Mouse (Mus musculus): ENCODE measurements around the gene Kcna3. TPM values are rescaled to one million over a fixed set of nuclear protein-coding genes. Genes with fewer than 3 reads are reported as not detected.

Gene Kcna3
- total RNA-seq (2022) = 10 to 100 TPM; 26.9 to 31.1 (median 27.7) TPM

DNA sequence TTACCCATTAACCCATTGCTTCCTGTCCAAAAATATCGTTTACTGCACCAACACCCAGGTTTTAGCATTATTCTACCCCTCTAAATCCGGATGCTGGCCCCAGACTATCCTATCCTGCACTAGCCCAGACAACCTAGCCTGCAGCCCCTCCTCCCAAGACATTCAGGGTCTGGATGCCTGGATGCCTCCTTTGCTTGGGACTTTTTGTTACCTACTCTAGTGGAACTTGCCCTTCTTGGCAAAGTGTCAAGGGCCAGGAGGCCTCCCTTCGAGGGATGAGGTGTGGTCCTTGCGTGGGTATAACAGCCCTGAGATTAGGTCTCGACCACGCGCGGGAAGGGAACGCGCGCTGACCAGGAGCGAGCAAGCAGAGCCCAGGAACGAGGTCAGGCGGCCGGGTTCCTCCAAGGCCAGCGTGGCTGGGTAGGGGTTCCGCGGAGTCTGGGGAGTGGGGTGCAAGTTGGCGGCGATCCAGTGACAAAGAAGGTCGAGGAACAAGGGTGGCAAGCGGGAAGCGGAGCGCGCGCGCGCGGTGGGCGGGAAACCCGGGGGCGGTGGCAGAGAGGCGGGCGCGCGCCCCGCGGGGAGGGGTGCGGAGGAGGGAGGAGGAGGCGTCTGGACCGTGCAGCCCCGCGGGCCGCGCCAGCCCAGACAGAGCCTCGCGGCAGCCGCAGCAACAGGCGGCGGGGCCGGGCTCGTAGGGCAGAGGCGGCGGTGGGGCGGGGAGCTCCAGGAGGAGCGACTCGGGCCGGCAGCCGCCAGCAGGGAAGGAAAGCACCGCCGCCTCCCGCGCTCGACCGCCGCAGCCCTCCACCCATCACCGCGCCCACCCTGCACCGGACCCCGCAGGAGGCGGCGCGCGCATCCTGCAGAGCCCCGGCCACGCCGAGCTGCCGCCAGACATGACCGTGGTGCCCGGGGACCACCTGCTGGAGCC lies at the start of gene Kcna3:
Gene Kcna3, plus strand, starts transcription at position 649 of the 937 bp plus-strand sequence.
- peak; percentile 46 to 55 for DNase-seq (ENCODE audit: low spot score in 2 of 2)

GRCm38 (mm10) chr3:106991334-106991733 lies 44.6 kb upstream of the Kcna3 start:
- no peak for DNase-seq (ENCODE audit: low spot score in 2 of 2)

GRCm38 (mm10) chr3:106995347-106995746 lies 40.6 kb upstream of the Kcna3 start:
- no peak for DNase-seq (ENCODE audit: low spot score in 2 of 2)

GRCm38 (mm10) chr3:106996186-106996585 lies 39.8 kb upstream of the Kcna3 start:
- DNase-seq (ENCODE audit: low spot score in 2 of 2) = no peak

DNA sequence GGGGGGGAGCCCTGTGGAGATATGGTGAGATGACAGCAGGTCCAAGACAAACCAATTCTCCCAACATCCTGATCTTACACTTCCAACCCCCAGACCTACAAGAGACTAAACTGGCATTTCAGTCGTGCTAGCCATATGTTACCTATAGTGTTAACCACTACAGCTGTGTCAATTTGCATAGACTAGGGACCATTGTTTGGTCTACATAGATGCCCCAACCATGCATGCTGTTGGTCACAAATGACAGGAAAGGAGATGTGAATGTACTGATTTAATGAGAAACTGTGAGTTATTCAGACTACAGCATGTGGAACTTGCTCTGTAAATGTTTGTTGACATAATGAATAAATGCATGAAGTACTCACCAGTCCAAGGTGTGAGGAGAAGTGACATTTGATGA lies 37.6 kb upstream of the Kcna3 start:
- no peak for DNase-seq (ENCODE audit: low spot score in 2 of 2)

DNA sequence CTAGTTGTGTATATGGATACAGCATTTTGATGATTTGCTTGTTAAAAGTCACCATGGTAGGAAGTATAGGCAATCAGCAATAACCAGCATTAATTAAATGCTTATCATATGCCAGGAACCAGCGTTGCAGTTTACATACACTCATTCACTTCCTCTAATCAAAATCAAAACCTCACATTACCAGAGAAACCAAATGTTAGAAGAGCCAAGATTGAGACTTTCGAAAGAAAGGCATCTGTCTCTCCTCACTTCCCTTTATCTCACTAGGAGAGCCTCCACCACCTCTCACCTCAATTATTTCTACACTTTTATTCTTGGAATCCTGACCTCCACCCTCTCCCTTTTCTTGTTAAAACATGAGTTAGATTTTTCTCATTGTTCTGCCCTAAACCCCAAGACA lies 35.8 kb upstream of the Kcna3 start:
- DNase-seq (ENCODE audit: low spot score in 2 of 2) = no peak

DNA sequence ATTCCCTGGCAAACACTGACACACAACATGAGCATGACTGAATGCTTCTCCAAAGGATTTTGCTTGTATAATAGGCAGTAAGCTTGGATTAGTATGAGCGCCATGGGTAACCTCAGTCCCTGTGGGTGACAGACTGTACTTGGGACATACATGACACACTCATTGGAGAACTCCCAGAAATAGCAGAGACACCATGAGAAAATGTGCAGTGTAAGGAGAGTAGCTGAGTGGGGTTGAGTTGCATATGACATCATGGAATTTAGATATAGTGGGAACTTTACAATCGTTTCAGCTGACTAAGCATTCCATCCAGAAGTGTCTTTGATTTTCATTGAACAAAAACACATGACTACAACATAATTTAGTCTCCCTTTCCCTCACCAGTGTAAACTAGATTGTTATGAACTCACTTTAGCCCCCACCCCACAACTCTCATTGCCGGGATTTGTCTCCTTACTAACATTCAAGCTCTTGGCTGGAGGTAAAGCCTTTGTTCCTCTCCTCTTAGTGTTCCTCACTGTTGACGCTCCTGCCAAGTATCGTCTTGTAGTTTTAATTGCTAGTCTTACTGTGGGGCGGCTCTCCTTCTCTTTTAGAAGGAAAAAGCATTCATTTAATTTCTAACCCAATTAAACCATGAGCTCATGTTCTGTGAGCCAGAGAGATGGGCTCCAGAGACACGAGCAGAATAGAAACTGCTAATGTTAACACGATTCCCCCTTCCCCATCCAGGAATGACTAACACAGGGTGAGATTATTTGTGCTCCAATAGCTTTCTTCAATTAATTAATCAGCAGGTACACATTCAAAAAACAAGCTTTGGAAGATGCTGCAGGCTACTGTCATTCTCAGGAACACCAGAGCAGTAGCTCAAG lies 33.5 kb upstream of the Kcna3 start:
- no peak for DNase-seq (ENCODE audit: low spot score in 2 of 2)

- DNase-seq (ENCODE audit: low spot score in 2 of 2) = no peak
These were observed 26.5 kb upstream of the Kcna3 start for GRCm38 (mm10) chr3:107009329-107010076.

GRCm38 (mm10) chr3:107018286-107018685 lies 17.7 kb upstream of the Kcna3 start:
- peak in 1 of 2 experiments; percentile 30 for DNase-seq (ENCODE audit: low spot score in 2 of 2)

- DNase-seq (ENCODE audit: low spot score in 2 of 2) = no peak
These were observed 4.4 kb upstream of the Kcna3 start for GRCm38 (mm10) chr3:107031547-107031946.

DNA sequence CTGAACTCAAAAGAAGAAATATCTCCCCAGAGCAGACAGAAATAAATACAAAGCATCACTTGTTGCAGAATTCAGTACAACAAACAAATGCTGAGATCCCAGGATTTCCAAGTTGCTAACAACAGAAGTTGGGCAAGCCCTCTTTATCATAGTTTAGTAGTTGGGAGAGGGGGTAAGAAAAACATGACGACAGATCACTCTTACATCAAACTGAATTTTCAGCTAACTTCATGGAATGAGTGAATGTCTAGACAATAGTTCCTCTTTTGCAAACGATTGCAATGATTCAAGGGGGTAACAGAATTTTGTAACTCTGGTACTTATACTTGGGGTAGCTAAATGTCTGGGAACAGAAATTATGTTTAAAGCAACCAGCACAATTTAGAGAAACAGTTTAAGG lies 1.2 kb upstream of the Kcna3 start:
- no peak for DNase-seq (ENCODE audit: low spot score in 2 of 2)

DNA sequence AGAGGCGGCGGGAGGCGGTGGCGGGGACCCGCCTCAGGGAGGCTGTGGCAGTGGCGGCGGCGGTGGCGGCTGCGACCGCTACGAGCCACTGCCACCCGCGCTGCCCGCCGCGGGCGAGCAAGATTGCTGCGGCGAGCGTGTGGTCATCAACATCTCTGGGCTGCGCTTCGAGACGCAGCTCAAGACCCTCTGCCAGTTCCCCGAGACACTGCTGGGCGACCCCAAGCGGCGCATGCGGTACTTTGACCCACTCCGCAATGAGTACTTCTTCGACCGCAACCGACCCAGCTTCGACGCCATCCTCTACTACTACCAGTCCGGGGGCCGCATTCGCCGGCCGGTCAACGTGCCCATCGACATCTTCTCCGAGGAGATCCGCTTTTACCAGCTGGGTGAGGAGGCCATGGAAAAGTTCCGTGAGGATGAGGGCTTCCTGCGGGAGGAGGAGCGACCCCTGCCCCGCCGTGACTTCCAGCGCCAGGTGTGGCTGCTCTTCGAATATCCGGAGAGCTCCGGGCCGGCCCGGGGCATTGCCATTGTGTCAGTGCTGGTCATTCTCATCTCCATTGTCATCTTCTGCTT lies 580 bp downstream of the Kcna3 start:
- peak; percentile 23 to 37 for DNase-seq (ENCODE audit: low spot score in 2 of 2)

DNA sequence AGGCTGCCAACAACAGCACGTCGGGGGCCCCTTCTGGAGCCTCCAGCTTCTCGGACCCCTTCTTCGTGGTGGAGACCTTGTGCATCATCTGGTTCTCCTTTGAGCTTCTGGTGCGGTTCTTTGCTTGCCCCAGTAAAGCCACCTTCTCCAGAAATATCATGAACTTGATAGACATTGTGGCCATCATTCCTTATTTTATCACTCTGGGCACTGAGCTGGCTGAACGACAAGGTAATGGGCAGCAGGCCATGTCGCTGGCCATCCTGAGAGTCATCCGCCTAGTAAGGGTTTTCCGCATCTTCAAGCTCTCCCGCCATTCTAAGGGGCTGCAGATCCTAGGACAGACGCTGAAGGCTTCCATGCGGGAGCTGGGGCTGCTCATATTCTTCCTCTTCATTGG lies 1.1 kb downstream of the Kcna3 start:
- DNase-seq (ENCODE audit: low spot score in 2 of 2) = peak in 1 of 2 experiments; percentile 16

- peak in 1 of 2 experiments; percentile 22 for DNase-seq (ENCODE audit: low spot score in 2 of 2)
These were observed 1.7 kb downstream of the Kcna3 start for GRCm38 (mm10) chr3:107037536-107038155.

DNA sequence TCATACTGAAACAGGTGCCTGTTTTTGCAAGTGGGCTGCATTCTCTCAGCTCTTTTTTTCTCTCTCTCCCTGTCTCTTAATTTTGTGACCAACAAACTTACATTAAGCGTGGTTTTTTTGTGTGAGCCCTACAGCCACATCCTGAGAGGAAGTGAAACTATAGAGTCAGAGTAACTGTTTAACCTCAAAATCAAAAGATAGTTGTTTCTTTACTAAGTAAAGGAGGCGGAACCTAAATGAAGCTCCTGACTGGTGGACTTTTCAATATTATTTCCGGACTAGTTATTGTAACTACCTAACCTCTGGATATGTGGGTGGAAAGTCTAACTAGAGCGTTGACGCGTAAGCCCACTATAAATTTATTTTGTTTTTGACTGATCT lies 2.2 kb downstream of the Kcna3 start:
- DNase-seq (ENCODE audit: low spot score in 2 of 2) = no peak

DNA sequence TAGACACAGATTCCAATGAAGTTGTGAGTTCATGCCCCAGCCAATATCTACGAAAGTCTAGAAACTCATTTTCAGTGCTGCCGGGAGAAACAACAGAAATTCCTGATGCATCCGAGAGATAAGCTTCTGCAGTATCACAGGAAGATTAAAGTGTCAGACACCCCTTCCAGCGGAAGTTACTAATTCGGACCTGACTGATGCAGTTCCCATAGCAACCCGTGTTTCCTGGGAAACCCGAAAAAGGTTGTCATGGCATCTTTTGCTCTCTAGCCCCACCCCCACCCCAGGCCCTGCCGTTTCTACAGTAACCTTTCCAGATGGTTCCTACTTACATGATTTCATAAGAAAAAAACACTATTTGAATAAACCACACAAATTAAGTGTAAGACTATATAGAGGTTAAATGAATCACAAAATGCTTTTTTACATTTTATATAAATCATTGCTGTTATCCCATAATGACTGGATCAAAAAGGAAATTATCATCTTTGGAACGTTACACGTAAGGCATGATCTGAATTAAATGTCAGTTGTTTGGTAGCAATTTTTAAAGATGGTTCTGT lies 2.8 kb downstream of the Kcna3 start:
- DNase-seq (ENCODE audit: low spot score in 2 of 2) = peak; percentile 31 to 63

DNA sequence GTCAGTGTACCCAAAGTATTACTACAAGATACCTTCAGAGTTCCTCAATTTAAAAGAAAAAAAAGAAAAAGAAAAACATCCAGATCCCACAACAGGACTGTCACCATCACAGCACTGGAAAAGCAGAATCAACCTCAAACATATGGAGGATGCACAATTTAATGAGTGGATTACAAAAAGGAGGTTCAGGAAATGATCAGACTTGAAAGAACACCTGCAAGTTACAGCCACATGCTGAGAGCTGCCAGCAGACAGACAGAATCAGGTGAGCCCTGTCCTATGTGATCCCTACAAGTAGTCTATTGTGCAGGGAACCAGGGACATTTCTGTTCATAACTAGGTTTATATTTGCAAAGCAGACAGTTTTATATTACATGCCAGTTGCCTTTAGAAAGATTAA lies 3.3 kb downstream of the Kcna3 start:
- no peak for DNase-seq (ENCODE audit: low spot score in 2 of 2)

DNA sequence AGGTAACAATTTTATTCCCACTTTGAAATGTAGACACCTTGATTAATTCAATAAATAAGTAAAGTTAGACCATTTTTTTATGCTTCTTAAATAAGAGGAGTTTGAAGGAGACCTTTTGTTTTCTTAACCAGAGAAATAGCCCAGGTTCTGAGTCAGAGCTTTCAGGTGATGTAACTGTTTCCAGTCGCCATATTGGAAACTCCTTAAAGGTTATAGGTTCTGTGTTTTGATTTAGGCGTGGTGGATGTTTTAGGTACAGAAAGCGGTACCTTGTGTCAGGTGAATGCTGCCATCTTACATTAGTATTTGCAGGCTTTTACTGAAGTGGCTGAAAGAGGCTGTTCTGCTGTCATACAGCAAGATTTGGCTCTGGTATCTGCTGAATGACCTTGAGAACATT lies 4.4 kb downstream of the Kcna3 start:
- DNase-seq (ENCODE audit: low spot score in 2 of 2) = no peak

- DNase-seq (ENCODE audit: low spot score in 2 of 2) = no peak
These were observed 5.7 kb downstream of the Kcna3 start for GRCm38 (mm10) chr3:107041718-107042117.

- DNase-seq (ENCODE audit: low spot score in 2 of 2) = no peak
These were observed 25.5 kb downstream of the Kcna3 start for GRCm38 (mm10) chr3:107061468-107061867.

Measured in left cerebral cortex, adult 8-10 months (tissue).